Mouse (Mus musculus): ENCODE measurements around the gene Klhl33.
"Not testable (repeated sequence)": the region's sequence is repeated elsewhere in the genome, so short reads cannot be mapped to it uniquely, and the experiment has no call there.

The Klhl33 gene

GRCm38 (mm10) chr14:50903973-50904827, 6.9 kb upstream of the Klhl33 start:
- no peak for DNase-seq (ENCODE audit: low read depth, low spot score)

DNA sequence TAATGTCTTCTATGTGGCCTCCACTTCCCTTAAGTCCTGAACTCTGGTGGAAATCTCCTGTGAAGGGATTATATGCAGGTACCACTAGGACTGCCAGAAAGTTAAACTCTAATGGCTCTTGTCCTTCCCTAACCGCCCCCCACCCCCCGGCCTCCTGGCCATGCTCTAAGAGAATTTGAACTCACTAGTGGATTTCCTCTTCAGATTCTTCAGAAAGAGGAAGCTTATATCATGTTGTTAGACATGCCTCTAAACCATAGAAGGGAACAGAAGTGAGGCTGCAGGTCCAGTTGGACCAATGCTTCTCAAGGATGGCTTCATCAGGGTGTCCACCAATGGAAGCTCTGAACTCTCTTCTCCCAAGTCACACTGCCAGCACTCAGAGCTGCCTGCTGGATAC, 685 bp upstream of the Klhl33 start:
- not testable (repeated sequence) for DNase-seq (ENCODE audit: low read depth, low spot score)

DNA sequence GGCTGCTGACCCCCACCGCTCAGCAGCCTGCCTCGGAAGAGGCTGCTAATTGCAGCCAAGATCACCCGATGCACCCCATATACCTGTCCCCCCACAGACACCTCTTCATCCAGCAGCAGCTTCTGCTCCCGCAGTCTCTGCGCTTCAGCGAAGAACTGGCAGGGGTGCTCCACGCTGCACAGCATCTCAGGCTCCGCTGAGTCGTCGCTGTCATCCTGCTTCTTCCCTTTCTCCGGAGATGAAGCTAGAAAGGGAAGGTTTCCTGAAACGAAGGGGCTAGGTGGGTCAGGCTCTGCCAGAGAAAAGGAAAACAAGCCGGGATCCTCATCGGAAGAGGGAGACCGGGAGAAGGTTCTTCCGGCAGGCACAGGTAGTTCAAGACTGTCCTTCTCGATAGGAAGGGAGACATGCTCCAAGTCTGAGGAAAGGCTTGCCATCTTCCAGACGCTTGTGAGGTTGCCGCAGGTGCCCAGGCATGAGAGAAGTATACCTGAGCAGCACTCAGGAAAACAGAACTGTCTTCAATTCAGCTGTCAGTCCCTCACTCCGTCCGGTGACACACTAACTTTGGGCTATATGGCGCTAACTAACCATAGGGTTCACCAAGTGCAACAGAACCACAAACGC, 447 bp downstream of the Klhl33 start:
- DNase-seq (ENCODE audit: low read depth, low spot score) = no peak

GRCm38 (mm10) chr14:50895985-50896746, 1.1 kb downstream of the Klhl33 start:
- peak; percentile 33 for DNase-seq (ENCODE audit: low read depth, low spot score)

DNA sequence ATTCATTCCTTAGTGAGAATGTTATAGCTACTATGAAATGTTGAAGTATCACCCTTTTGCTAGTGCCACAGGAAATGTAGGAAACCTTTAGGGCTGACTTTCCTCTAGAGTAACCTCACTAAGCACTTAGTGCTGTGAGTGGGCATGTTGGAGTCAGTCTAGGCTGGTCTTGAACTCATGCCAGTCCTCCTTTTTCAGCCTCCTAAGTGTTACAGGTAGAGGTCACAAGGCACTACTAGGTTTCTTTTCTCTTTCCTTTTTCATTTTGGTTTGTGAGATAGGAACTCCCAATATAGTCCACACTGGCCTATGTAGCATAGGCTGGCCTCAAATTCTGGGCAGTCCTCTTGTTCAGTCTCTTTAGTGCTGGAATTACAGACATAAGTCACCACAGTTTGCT, 1.9 kb downstream of the Klhl33 start:
- DNase-seq (ENCODE audit: low read depth, low spot score) = no peak

DNA sequence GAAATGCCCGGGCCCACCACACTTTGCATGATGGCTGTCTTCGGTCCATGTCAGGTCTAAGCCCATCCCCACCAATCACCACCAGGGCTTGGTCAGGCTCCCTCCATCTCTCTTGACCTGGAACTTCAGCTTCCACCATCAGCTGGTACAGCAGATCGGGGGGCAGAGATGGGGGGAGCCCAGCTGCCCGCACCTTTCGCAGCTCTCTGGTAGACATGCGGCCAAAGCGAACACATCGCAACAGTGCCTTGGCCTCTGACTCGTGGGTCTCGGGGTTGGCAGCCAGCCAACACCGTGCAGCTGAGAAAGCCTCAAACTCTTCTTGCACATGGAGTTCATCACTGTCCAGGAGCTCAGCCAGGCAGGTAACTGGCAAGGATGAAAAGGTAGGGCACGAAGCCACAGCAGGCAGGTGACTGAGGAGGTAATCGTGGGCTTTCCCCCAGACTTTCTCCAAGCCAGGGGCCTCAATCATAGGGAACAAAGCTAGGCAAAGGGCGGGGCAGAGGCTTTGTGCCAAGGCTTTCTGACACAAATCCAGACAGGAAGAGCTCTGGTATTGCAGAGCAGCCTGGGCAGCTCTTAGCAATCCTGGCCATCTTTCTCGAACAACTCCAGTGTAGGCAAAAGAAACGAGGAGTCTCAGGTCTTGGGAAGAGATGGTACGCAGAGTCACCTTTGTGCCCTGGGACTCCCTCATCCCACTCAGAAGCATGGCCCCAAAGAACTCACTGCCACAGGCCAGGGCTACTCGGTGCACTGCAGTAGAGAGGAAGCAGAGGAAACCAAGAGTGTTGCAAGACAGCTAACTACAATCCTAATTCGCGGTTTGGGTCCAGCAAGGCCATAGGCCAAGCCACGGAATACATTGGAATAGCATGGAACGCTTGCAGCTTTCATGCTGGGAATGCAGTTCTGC, 4.5 kb downstream of the Klhl33 start:
- no peak for DNase-seq (ENCODE audit: low read depth, low spot score)

GRCm38 (mm10) chr14:50892091-50892490, 5.2 kb downstream of the Klhl33 start:
- no peak for DNase-seq (ENCODE audit: low read depth, low spot score)

DNA sequence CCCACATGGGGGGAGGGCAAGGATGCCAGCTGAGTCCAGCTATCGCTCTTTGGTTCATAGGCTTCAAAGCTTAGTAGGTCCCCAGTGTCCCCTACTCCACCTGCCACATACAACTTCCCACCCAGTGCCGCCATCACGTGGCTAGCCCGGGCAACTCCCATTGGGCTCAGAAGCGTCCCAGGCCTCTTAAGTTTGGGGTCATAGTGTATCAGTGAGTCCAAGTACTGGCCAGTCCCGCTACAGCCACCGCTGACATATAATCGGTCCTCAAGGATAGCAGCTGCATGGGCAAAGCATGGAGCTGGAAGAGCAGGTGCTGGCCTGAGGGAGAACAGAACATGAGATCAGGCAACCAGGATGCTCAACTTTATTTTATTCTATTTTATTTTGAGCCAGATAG, 5.7 kb downstream of the Klhl33 start:
- no peak for DNase-seq (ENCODE audit: low read depth, low spot score)

DNA sequence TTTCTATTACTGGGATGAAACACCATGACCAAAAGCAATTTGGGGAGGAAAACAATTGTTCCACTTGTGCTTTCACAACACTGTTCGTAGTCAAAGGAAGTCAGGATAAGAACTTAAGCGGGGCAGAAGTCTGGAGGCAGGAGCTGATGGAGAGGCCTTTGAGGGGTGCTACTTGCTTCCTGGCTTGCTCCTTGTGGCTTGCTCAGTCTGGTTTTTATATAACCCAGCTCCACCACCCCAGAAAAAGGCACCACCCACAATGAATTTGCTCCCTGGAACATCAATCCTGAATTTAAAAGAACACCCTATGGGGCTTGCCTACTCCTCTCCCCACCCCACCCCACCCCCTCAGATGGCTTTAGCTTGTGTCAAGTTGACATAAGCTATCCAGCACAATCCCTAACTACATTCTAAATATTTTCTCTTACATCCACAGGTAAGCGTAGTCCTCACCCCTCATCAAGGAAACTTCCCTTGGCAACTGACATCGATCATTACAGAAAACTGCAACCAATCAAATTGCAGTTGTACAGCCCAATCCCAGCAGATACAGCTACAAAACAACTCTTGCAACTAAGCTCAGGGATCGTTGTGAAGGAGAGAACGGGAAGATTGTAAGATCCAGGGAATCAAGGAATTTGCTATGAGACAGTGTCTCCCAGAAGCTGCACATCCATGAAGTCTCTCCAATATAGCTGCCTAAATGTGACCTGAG, 20.9 kb downstream of the Klhl33 start:
- no peak for DNase-seq (ENCODE audit: low read depth, low spot score)

DNA sequence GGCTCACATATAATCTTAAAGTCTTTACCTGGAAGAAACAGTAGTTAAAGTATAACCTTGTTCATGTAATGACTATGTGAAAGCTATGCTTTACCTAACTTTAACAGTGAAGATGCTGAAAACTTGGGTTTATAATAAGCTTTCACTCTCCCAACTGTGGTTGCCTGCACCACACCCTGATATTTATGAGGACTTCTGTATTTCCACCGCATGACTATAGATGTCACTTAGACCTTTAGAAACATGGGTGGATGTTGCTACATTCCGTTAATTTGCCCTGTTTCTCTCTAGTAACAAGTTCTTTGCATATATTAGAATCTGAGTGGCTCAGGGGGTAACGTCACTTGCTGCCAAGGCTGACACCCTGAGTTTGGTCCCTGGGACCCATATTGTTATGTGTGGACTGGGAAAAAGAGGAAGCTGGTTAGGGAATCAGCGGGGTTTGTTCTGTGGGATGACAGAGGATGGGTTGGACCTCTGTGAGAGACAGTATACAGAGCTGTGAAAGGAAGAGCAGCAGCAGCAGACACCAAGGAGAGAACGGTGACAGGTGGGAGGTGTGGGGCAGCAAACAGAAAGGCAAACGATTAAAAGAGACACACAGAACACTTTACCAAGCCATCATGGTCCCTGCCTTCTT, 21.6 kb downstream of the Klhl33 start:
- DNase-seq (ENCODE audit: low read depth, low spot score) = no peak

DNA sequence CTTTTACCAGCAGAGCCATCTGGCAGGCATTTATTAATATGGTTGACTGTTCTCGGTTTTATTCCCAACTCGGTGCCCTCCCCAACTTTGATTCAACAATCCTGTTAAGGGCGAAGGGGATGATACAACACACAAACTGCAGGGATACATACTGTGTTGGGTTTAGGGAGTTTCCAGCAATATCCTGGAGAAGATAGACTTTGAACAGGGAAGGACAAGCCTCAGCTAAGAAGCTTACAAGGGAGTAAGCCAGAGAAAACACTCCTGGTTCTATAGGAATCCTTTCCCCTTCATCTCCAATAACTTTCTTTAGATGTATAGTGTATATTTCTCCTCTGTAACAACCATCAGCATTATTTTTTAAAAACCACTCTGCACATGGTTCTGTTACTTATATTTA, 22.1 kb downstream of the Klhl33 start:
- DNase-seq (ENCODE audit: low read depth, low spot score) = no peak

- DNase-seq (ENCODE audit: low read depth, low spot score) = no peak
These were observed 26.0 kb downstream of the Klhl33 start for GRCm38 (mm10) chr14:50871284-50871683.

DNA sequence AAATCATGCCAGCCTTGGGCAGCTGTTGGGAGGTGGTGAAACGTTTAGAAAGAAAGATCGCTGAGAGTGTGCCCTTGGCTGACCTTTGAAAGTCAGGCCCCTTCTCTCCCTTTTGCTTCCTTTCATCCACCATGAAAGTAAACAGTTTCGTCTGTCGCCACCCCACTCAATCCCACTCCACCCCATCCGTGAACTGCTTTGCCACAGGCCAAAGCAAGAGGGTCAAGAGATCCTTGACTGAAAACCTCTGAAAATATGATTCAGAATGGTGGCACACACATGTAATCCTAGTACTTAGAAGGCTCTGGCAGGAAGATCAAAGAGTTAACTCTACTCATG, 26.5 kb downstream of the Klhl33 start:
- DNase-seq (ENCODE audit: low read depth, low spot score) = no peak

GRCm38 (mm10) chr14:50869889-50870804, 27.2 kb downstream of the Klhl33 start, which contains the start of gene Tep1:
Tep1 (minus strand) TSS chr14:50870560.
- DNase-seq (ENCODE audit: low read depth, low spot score) = peak; percentile 68

- no peak for DNase-seq (ENCODE audit: low read depth, low spot score)
These were observed 28.7 kb downstream of the Klhl33 start for GRCm38 (mm10) chr14:50868656-50869055.

DNA sequence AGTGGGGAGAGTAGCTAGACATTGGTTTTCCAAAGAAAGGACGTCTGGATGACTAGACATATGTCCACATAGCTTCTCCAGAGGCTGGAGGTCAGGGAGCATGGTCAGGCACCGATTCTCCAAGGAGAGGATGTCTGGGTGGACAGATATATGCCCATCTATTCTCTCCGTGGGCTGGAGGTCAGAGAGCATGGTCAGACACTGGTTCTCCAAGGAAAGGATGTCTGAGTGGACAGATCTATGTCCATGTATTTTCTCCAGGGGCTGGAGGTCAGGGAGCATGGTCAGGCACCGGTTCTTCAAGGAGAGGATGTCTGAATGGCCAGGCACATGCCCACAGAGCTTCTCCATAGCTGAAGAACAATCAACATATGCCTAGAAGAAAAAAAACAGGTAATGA, 29.1 kb downstream of the Klhl33 start:
- DNase-seq (ENCODE audit: low read depth, low spot score) = no peak

- DNase-seq (ENCODE audit: low read depth, low spot score) = no peak
These were observed 30.3 kb downstream of the Klhl33 start for GRCm38 (mm10) chr14:50866966-50867365.

GRCm38 (mm10) chr14:50865005-50865404, 32.3 kb downstream of the Klhl33 start:
- DNase-seq (ENCODE audit: low read depth, low spot score) = not testable (repeated sequence)

DNA sequence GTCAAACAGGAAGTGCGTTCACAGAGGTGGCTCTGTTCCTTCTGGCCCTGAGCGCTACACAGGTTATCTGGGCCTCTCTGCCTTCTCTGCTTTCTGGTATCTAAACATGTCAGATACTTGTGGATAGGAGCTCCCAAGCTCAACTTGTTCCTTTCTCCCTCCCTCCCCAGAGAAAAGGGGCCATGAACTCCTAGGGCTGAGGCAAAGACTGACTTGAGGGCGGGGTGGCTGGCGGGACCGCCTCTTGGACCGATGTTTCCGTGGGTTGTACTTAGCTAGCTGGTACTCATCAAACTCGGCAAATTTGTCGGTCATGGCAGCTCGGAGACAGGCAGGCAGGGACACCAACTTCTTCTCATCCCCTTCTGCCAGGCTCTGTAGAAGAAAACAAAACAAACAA, 34.7 kb downstream of the Klhl33 start:
- DNase-seq (ENCODE audit: low read depth, low spot score) = no peak

Measured in retina, adult 2 months (tissue).